Mouse (Mus musculus): ENCODE measurements around the gene Gale.
"Not testable (repeated sequence)": the region's sequence is repeated elsewhere in the genome, so short reads cannot be mapped to it uniquely, and the experiment has no call there.

Gale gene

DNA sequence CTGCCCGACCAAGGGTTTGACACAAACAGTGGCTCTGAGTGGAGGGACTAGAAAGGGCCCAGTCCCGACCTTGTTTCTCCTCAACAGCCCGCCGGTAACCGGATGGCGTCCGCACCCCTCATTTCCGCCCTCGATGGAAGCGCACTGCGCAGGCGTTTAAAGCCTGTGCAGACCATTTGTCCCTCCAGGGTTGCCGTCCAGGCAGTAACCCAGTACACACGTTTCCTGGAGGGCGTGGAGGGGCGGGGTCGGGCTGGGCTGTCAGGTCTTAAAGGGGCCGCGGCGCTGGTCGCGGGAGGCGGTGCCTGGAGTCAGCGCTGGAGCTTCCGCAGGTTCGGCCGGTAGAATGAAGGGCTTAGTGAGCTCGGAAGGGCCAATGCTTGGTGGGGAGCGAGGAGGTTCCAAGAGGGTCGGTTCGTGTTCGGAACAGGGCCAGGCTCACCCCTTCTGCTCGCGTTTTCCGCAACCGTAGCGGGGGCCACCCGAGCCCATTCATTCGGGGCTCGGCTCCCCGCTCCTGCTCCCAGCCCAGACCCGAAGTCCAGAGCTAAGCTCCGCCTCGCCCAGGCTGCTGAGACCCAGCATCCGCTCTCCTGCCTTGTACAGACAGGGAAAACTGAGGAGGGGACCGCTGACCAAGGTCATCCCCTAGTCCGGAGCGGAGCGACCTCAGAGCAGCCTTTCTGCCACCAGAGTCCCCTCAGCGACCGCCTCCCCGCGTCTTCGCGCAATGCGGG lies at the start of gene Gale:
Gene Gale, plus strand, starts transcription at position 271 of the 737 bp plus-strand sequence.
- peak; percentile 96 for DNase-seq (ENCODE audit: low spot score)

DNA sequence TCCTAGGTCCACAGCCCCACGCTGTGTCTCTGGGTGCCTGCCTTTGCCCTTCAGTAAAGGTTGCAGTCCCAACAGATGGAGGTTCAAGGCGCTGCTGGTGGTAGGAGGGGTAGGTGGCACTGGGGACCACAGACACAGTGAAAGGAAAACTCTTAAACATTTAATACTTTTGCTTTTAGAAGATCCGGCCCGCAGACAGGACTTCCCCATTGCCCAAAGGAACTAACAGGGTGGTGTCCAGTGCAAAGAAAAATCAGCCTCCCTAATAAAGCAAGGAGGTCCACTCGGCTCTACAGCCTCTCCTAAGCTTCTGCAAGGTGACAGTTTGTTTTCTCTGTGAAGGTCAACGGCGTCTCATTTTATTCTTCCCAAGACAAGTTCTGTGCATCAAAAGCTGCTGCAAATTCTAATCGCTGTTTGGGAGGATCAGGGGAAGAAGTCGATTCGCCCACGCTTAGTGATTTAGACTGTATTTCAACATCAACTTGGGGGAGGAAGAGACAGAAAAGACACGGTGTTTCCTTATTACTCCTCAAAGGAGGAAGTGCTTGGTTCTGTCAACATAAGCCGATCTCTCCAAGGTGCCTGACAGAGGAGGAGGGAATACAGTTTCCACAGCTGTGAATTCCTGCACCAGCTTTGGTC lies 44.8 kb upstream of the Gale start:
- DNase-seq (ENCODE audit: low spot score) = no peak

DNA sequence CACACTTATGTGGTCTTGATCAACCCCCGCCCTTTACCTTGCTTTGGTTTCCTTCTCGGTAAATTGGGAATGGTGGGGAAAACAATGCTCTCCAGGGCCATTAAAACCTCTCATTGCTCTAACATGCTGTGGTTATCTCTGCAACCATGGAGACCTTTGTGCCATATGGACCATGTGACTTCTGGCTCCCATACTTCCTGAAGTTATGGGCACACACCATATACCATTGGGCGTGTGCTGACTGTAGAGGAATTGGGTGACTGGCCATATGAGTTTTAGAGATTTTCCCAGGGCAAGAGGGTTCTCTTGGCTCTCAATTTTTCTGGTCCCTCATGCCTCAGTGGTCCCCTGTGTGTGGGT lies 44.3 kb upstream of the Gale start:
- DNase-seq (ENCODE audit: low spot score) = no peak

DNA sequence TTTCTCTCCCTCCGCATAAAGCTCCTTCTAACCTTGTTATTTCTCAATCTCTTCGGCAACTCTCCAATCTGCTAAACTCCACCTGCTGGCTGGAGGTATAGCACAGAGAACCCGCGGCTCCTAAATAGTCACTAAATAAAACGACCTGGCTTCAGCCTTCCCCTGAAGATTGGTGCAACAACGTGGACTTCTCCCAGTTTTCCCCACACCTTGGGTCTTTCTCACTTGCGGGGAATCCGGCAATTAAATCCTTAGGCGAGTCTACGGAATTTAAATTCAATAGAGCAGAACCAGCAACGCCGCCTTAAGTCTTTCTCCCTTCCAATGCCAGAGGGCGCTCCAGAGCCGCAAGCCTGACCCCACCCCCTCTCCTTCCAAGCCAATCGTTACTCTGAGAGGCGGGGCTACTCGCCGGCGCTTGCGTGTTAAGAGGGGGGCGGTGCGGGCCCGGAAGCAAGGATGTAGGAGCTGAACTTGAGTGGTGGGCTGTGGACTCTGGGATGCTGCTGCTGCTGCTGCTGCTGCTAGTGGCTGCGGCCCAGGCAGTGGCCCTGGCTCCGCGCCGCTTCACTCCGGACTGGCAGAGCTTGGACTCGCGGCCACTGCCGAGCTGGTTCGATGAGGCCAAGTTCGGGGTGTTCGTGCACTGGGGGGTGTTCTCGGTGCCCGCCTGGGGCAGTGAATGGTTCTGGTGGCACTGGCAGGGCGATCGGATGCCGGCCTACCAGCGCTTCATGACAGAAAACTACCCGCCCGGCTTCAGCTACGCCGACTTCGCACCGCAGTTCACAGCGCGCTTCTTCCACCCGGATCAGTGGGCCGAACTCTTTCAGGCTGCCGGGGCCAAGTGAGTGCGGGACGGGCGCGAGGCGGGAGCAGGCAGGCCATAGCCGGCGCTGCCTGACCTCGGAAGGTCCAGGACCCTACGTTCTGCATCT lies 43.0 kb upstream of the Gale start, which contains the start of gene Fuca1:
Gene Fuca1, plus strand, starts transcription at position 432 of the 938 bp plus-strand sequence.
- peak; percentile 95 for DNase-seq (ENCODE audit: low spot score)

DNA sequence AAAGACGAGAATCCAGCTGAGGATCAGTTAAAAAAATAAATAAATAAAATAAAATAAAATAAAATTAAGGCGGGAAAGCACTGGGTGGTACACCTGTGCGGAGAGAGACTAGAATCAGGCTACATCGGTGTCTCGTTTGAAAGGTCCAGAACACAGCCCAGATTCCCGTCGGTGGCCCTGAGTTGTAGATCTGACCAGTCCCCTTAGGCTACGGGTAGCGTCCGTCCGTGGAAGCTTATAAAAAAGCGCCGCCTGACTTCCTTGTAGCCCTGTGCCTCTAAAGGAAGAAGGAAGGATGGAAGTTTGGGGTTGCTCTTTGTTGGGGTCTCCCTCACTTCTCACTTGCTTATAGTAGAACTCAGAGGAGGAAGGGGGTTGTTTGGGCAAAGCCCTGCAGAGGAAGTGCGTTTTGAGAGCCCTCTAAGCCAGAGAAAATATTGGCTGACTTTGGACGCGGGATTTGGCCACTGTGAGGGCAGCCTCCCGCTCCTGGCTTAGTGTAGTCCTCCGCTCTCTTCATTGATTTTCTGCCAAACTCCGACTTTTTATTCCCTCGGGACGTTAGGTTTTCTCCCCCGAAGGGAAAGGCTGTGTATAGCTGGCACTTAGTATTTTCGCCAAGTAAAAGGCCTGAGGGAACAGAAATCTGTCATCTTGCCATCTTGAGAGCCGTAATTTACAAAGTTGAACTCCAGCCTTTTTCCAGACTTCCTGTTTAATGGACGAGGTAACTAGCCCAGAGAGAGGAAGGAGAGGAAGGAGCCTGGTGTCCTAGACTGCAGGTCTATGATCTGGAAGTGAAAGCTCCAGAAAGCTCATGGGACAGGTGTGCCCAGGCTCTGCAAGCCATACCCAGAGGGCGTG lies 42.0 kb upstream of the Gale start:
- peak; percentile 14 for DNase-seq (ENCODE audit: low spot score)

DNA sequence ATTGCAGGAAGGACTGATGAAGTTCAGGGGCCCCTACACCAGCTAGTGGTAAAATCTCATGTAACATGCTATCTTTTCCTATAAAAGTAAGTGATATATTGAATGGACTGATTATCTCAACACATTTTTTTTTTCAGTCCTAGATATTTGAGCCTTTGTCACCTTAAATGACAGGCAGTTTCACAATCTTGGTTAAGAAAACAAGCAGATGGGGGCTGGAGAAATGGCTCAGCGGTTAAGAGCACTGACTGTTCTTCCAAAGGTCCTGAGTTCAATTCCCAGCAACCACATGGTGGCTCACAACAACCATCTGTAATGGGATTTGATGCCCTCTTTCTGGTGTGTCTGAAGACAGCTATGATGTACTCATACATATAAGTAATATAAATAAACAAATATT lies 41.3 kb upstream of the Gale start:
- no peak for DNase-seq (ENCODE audit: low spot score)

DNA sequence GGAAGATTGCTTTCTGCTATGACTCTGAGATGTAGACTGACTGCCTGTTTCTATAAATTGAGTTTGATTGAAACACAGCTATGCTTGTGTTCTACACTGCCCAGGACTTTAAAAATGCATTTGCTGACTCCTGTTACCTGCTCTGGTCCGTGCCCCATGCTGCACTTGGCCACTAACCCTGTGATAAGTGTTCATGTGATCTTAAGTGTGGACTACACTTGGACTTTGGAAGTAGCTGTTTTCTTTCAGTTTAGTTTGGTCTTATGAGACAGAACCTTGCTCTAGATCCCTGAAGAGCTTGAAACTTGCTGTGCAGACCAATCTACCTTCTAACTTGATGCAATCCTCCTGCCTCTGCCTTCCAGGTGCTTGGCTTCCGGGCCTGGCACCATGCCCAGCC lies 39.1 kb upstream of the Gale start:
- DNase-seq (ENCODE audit: low spot score) = no peak

DNA sequence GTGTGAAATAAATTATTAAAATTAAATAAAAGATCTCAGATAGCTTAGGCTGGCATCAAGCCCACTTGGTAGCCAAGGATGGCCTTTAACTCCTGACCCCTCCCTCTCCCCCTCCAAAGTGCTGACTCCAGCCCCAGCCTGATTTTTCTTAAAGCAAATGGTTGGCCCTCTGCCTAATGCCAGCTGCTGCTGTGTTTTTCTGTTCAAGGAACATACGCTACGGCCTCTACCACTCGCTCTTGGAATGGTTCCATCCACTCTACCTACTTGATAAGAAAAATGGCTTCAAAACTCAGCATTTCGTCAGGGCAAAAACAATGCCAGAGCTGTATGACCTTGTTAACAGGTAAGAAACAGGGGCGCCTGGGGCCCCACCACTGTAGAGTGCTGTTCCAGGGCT lies 38.2 kb upstream of the Gale start:
- DNase-seq (ENCODE audit: low spot score) = no peak

DNA sequence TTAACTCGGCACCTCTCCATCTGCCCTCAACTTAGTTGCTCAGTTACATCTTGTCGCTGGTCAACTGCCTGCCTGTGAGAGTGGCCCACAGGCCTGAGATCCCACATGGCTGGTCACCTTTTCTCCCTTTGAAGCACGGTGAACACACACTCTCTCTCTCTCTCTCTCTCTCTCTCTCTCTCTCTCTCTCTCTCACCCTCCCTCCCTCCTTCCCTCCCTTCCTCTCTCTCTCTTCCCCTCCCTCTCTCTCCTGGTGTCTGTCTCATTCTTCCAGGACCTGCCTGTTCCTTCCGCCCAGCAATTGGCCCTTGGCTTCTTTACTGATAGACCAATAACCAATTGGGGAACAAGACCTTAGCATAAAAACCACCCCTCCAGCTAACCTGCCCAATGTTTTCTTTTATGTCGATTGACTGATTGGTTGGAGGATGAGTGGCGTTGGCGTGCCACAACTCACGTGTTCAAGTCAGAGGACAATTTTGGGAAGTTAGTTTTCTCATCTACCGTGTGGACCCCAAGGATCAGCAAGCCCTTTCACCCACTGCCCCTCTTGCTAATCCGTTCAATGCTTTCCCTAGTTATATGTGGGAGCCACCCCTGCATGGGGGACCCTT lies 37.2 kb upstream of the Gale start:
- no peak for DNase-seq (ENCODE audit: low spot score)

DNA sequence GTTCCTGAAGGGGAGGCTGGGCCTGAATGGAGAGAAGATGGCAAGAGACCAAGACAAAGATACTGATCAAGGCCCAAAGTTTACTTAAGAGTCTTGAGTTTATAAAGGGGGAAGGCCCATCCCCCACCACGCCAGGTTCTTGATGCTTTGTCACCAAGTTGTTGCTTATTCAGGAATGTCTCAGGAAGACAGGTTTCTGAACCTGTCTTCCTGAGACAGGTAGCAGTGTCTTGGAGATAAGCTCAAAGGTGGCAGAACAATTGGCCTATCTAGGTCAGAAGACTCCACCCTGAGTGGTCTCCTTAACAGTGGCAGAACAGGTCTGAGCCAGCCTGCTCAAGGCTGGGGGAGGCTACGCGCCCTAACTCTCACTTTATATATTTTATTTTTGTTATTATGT lies 36.7 kb upstream of the Gale start:
- DNase-seq (ENCODE audit: low spot score) = no peak

DNA sequence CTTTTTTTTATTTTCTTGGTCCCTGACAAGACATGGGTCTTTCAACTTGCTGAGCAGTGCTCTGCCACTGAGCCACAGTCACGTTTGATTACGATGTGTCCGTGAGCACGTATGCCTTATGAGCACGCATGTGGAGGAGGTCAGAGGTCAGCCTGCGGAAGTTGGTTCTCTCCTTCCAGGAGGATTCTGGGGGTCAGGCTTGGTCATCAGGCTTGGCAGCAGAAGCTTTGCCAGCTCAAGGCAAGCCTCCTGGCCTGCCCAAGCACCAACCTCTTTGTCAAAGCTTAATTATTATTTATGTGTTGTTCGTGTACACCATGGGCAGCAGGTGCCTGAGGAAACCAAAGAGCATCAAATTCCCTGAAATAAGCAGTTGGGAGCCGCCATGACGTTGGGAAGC lies 35.2 kb upstream of the Gale start:
- DNase-seq (ENCODE audit: low spot score) = no peak

DNA sequence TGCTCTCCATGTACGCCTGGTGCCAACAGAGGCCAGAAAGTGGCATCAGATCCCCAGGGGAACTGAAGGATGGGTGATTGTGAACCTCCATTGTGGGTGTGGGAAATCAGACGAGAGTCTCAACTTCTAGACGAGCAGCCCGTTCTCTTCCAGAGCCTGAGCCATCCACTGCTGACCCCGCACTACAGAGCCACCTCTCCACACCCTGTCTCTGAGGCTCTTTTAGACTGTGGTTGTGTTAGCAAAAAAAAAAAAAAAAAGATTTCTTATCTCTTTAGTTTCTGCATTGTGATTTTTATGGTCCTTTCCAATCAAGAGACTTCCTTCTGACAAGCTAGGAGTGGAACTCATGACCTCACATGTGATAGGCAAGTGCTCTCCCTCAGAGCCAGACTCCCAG lies 34.1 kb upstream of the Gale start:
- DNase-seq (ENCODE audit: low spot score) = no peak

DNA sequence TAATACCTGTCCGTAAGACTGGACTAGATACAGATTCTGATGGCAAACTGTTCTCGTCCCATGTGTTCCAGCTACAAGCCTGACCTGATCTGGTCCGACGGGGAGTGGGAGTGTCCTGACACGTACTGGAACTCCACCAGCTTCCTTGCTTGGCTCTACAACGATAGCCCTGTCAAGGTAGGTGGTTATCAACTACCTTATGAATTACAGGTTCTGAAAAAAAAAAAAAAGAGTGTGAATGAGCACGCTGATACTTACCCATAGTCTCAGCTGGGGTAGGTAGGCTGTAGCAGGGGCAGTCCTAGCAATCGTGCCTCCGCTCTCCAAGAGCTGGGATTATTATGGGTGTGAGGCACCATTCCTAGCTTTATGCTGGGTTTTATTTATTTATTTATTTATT lies 33.7 kb upstream of the Gale start:
- DNase-seq (ENCODE audit: low spot score) = no peak

DNA sequence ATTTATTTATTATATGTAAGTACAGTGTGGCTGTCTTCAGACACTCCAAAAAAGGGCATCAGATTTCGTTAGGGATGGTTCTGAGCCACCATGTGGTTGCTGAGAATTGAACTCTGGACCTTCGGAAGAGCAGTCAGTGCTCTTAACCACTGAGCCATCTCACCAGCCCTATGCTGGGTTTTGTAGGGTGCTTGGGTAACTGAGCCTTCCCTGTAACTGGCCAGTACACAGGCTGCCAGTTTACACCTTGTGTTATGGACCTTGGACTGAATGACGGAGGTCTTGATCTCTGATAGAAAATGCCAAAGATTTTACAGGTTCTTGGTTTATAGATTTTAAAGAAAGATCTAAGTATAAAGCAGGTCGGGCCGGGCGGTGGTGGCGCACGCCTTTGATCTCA lies 33.3 kb upstream of the Gale start:
- no peak for DNase-seq (ENCODE audit: low spot score)

DNA sequence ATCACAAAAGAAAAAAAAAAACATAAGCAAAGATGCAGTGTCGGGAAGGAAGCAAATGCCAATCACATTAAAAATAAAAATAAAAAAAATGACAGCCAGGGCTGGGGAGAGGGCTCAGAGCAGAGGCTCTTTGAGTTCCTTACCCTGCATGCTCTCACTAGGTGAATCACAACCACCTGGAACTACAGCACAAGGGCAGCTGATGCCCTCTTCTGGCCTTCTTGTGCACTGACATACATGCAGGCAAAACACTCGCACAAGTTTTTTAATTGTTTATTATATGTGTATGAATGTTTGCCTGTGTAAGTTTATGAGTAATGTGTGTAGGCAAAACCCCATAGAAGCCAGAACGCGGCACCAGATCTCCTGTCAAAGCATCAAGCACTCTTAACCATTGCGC lies 31.7 kb upstream of the Gale start:
- DNase-seq (ENCODE audit: low spot score) = peak; percentile 63

DNA sequence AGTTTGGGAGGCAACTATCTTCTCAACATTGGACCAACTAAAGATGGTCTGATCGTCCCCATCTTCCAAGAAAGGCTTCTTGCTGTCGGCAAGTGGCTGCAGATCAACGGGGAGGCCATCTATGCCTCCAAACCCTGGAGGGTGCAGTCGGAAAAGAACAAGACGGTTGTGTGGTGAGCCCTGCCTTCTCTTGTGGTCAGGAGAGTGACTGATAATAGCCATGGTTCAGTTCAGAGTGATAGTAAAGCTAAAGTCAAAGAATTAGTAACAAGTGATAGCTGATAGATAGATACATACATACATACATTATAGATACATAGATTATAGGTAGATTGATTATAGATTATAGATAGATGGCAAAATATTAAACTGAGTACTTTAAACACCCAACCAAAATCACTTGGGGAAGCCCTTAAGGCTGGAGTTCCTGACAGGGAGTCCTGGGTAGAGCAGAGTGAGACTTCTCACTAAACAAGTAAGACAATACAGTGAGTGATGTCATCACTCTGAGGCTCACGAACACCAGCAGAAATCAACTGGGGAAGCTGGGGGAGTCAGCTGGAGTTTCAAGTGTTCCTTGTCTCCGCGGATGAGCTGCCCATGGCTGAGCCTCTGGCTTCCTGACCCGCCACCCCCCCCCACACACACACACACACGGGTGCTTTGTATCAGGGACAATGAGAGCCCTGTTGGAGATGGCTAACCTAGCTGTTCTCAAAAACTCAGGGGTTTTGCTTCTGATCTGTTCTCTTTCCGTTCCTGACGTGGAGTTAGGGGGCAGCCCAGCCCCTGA lies 28.6 kb upstream of the Gale start:
- no peak for DNase-seq (ENCODE audit: low spot score)

DNA sequence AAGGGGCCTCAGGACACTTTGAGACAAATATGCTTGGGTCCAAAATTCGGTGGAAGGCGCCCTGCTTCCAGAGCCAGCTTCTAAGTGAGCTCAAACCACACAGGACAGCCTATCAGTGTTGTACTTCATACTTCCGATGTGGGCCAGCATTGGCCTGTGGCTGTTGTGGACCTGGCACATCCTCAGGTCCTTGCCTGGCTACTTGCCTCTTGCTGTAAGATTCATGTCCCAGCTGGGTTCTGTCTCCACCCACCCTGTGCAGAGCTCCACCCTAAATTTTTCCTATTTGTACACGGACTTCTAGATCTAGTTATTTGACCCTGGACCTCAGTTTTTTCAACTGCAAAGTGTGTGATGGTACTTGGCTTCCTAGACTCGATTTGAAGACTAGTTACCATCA lies 28.0 kb upstream of the Gale start:
- no peak for DNase-seq (ENCODE audit: low spot score)

DNA sequence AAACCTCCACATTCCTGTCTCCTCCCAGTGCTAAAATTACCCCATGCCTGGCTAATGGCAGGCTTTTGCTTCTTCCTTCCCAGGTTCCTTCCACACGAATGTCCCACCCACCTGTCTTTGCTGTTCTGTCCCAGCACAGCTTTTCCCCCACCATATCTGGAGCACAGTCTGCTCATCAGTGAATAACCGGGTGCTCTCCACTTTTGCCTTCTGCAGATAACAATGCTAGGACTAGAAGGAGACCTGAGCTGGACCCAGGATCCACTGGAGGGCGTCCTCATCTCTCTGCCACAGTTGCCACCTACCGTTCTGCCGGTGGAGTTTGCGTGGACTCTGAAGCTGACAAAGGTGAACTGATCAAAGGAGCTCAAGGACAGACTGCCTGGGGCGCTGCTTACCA lies 24.7 kb upstream of the Gale start:
- no peak for DNase-seq (ENCODE audit: low spot score)

DNA sequence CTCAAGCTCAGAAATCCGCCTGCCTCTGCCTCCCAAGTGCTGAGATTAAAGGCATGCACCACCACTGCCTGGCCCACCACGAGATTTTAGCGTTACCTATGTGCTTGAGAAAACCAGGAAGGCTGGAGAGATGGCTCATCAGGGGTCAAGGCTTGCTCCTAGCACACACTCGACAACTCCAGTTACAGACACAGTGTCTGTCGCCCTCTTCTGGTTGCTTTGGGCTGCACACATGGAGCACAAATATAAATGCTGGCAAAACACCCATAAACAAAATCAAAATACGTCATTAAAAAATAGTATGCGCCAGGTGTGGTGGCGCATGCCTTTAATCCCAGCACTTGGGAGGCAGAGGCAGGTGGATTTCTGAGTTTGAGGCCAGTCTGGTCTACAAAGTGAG lies 22.5 kb upstream of the Gale start:
- not testable (repeated sequence) for DNase-seq (ENCODE audit: low spot score)

DNA sequence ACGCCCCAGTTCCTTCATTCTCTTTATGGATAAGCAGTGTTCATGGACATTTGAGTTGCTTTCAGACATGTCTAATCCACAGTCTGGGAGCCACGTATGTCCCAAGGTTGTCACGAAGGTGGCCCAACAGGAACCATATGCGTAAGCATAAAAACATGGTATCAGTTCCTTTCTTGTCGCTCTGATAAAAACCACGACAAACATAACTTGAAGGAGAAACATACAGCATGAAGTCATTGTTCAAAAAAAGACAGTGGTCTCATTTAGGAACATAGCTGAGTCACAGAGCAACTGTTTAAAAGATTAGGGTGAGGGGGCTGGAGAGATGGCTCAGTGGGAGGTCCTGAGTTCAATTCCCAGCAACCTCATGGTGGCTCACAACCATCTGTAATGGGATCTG lies 21.3 kb upstream of the Gale start:
- DNase-seq (ENCODE audit: low spot score) = no peak

DNA sequence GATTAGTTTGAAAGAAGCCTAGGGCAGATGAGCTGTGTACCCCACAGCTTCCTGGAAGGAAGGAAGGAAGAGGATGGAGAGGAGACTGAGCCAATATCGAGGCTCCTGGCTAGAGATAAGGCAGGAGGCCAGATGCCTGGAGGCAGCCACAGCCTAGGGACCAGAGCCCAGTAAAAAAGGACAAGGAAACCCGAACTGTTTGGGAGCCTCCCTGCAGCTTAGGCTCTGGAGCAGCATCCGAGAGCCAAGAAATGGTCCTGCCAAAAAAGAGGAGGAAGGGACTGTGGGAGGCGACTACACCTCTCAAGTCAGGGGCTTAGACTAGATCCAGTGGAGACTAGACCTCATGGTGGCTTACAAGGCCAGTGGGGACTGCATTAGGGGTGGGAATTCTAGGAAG lies 20.1 kb upstream of the Gale start:
- no peak for DNase-seq (ENCODE audit: low spot score)

All from embryo, embryonic 10 days (tissue).